Mouse (Mus musculus): Measurements from ENCODE around the gene Cdrt4. TPM values are rescaled to one million over a fixed set of nuclear protein-coding genes. Genes with fewer than 3 reads are reported as not detected.

Gene Cdrt4
- polyA plus RNA-seq, 1 experiment = not detected

- H3K4me3 ChIP-seq (ENCODE audit: insufficient read depth, low read length) = no peak overlapping the region
- TF ChIP-seq CTCF (IDR thresholded peaks at IDR 0.05; ENCODE audit: extremely low read depth, insufficient read depth, low read length) (no peak), POLR2A (IDR thresholded peaks at IDR 0.05; ENCODE audit: extremely low read depth, insufficient read depth, low read length) (no peak)
- H3K27ac ChIP-seq (ENCODE audit: insufficient read depth, low read length) = no peak overlapping the region
- H3K4me1 ChIP-seq (ENCODE audit: control insufficient read depth, insufficient read depth, low read length) = 0 out of 2 replicates have a peak, but pooled peaks cover 2% of the 10 kb centered on the region
Measured at GRCm38 (mm10) chr11:63021141-63021806, 70.3 kb downstream of the Cdrt4 start.

GRCm38 (mm10) chr11:63023461-63023860 lies 72.5 kb downstream of the Cdrt4 start:
- no peak for TF ChIP-seq CTCF (IDR thresholded peaks at IDR 0.05; ENCODE audit: extremely low read depth, insufficient read depth, low read length)
- no peak for TF ChIP-seq POLR2A (IDR thresholded peaks at IDR 0.05; ENCODE audit: extremely low read depth, insufficient read depth, low read length)
- no peak overlapping the region for H3K4me3 ChIP-seq (ENCODE audit: insufficient read depth, low read length)
- H3K4me1 ChIP-seq (ENCODE audit: control insufficient read depth, insufficient read depth, low read length) = 0 out of 2 replicates have a peak, but pooled peaks cover 2% of the 10 kb centered on the region
- no peak overlapping the region for H3K27ac ChIP-seq (ENCODE audit: insufficient read depth, low read length)

DNA sequence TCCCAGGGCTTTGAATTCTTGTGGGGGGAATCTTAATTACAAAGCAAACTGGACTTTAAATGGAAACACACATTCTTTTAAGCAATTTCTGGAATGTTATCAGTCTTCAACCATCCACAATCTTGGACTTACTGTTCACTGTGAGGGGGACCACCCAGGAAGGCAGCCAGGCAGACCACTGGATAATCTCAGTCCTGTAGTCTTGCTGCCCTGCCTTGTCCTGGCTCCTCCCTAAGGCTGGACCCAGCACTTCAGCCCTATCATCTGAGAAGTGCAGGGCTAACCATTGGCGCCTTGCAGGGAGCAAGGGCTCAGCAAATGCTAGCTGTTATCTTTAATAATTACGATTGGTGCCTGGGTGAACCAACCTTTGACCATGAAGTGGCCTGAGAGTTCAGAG lies 73.1 kb downstream of the Cdrt4 start:
- TF ChIP-seq CTCF (IDR thresholded peaks at IDR 0.05; ENCODE audit: extremely low read depth, insufficient read depth, low read length) (no peak), POLR2A (IDR thresholded peaks at IDR 0.05; ENCODE audit: extremely low read depth, insufficient read depth, low read length) (no peak)
- no peak overlapping the region for H3K27ac ChIP-seq (ENCODE audit: insufficient read depth, low read length)
- 0 out of 2 replicates have a peak, but pooled peaks cover 2% of the 10 kb centered on the region for H3K4me1 ChIP-seq (ENCODE audit: control insufficient read depth, insufficient read depth, low read length)
- H3K4me3 ChIP-seq (ENCODE audit: insufficient read depth, low read length) = no peak overlapping the region

DNA sequence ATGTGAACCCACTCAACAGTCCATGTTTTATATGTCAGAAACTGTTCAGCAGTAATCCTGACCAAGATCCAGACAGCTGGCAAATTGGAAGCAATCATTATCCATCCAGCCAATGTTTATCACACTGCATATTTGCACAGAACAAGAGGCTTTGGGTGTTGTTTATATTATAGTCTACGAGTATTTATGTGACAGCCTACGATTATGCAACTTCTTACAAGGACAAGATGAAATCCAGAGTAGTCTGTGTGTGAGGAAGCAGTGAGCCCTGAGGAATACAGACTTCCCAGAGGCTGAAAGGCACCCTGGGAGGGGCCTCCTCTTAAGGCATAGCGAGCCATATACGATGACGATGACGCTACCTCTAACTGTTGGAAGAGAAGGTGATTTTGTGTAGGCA lies 74.5 kb downstream of the Cdrt4 start:
- TF ChIP-seq CTCF (IDR thresholded peaks at IDR 0.05; ENCODE audit: extremely low read depth, insufficient read depth, low read length) (no peak), POLR2A (IDR thresholded peaks at IDR 0.05; ENCODE audit: extremely low read depth, insufficient read depth, low read length) (no peak)
- no peak overlapping the region for H3K27ac ChIP-seq (ENCODE audit: insufficient read depth, low read length)
- H3K4me3 ChIP-seq (ENCODE audit: insufficient read depth, low read length) = no peak overlapping the region
- 0 out of 2 replicates have a peak, but pooled peaks cover 2% of the 10 kb centered on the region for H3K4me1 ChIP-seq (ENCODE audit: control insufficient read depth, insufficient read depth, low read length)

DNA sequence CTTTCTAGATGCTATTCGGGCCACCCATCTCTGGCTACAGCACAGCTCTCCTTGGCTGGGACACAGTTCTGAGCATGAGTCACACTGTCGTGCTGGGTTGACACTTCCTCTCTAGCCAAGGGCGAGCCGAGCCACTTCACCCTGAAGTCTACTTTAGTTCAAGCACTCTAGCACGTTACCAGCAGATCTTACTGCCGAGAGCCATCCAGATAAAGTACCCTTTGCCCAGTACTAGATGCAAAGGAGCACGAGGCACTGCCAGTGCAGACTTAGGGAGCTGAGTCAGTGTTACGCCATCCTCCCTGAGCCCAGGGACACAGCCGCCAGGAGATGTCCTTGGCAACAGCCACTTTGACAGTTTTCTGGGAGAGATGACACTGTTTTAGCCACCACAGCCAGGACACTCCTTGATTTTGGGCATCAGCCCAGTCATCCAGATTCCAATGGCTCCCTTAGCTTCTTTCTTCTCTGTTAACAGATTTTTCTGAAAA lies 75.7 kb downstream of the Cdrt4 start:
- H3K27ac ChIP-seq (ENCODE audit: insufficient read depth, low read length) = no peak overlapping the region
- TF ChIP-seq POLR2A (IDR thresholded peaks at IDR 0.05; ENCODE audit: extremely low read depth, insufficient read depth, low read length) = no peak
- TF ChIP-seq CTCF (IDR thresholded peaks at IDR 0.05; ENCODE audit: extremely low read depth, insufficient read depth, low read length) = no peak
- no peak overlapping the region for H3K4me3 ChIP-seq (ENCODE audit: insufficient read depth, low read length)
- H3K4me1 ChIP-seq (ENCODE audit: control insufficient read depth, insufficient read depth, low read length) = 0 out of 2 replicates have a peak, but pooled peaks cover 2% of the 10 kb centered on the region

GRCm38 (mm10) chr11:63028131-63028530 lies 77.1 kb downstream of the Cdrt4 start:
- H3K4me1 ChIP-seq (ENCODE audit: control insufficient read depth, insufficient read depth, low read length) = 0 out of 2 replicates have a peak, but pooled peaks cover 2% of the 10 kb centered on the region
- TF ChIP-seq CTCF (IDR thresholded peaks at IDR 0.05; ENCODE audit: extremely low read depth, insufficient read depth, low read length) (no peak), POLR2A (IDR thresholded peaks at IDR 0.05; ENCODE audit: extremely low read depth, insufficient read depth, low read length) (no peak)

GRCm38 (mm10) chr11:63029148-63029714 lies 78.2 kb downstream of the Cdrt4 start:
- Histone ChIP-seq H3K4me3 (ENCODE audit: insufficient read depth, low read length) (no peak overlapping the region), H3K4me1 (ENCODE audit: control insufficient read depth, insufficient read depth, low read length) (0 out of 2 replicates have a peak, but pooled peaks cover 2% of the 10 kb centered on the region), H3K27ac (ENCODE audit: insufficient read depth, low read length) (no peak overlapping the region)
- TF ChIP-seq POLR2A (IDR thresholded peaks at IDR 0.05; ENCODE audit: extremely low read depth, insufficient read depth, low read length) (no peak), CTCF (IDR thresholded peaks at IDR 0.05; ENCODE audit: extremely low read depth, insufficient read depth, low read length) (no peak)

More at GRCm38 (mm10) chr11:63028131-63028530, 77.1 kb downstream of the Cdrt4 start:
- Histone ChIP-seq H3K27ac (ENCODE audit: insufficient read depth, low read length) (no peak overlapping the region), H3K4me3 (ENCODE audit: insufficient read depth, low read length) (no peak overlapping the region)

DNA sequence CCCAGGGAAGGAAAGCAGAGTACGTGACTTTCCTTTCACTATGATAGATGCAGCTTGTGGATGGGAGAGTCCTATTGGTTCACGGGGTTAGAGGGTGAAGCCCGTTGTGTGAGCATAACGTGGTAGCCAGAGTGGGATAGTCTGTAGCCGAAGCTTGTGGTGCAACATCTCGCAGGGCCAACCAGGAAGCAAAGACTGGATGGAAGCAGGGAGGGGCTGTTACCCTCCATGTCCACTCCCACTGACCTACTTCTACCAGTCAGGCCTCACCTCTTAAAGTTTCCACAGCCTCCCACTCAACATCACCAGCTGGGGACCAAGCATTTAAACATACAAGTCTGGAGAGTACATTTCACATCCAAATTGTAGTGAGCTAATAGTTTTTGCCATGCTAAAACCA lies 78.7 kb downstream of the Cdrt4 start:
- Histone ChIP-seq H3K4me1 (ENCODE audit: control insufficient read depth, insufficient read depth, low read length) (0 out of 2 replicates have a peak, but pooled peaks cover 2% of the 10 kb centered on the region), H3K4me3 (ENCODE audit: insufficient read depth, low read length) (no peak overlapping the region), H3K27ac (ENCODE audit: insufficient read depth, low read length) (no peak overlapping the region)
- TF ChIP-seq CTCF (IDR thresholded peaks at IDR 0.05; ENCODE audit: extremely low read depth, insufficient read depth, low read length) = no peak
- TF ChIP-seq POLR2A (IDR thresholded peaks at IDR 0.05; ENCODE audit: extremely low read depth, insufficient read depth, low read length) = no peak

DNA sequence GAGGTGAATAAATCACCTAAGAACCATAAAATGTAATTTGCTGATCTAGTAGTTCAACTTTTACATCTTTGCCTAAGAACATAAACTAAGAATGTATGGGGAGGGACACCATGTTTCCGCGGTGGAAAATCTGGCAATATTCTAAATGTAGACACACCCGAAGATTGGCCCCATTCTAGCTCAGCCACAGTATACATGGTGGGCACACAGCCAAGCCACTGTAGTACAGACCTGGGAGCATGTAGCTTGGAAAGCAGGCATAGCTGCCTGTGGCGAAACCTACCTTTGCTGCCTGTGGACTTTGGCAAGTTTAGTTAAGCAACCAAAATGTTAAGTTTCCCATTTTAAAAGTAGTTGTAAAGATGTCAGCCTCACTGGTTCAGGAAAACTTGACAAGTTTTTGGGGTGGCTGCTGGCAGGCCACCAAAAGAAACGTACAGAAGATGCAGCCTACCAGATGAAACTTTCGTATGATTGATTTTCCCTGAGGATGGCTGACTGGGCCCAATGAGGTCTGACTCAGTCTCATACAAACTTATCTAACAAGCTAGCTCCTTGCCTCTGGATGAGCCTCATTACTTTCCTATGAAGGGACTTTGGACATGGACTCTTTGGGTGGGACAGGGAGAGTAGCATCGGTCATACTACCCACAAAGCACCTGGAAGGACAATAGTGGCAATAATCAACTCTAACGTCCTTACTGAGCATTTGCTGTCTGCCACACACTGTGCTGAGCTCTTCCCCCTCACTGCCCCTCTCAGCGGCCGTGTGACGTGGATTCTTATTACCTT lies 84.6 kb downstream of the Cdrt4 start:
- H3K4me1 ChIP-seq (ENCODE audit: control insufficient read depth, insufficient read depth, low read length) = no peaks in the 10 kb centered on the region; the same call in 1 of the 2 replicates
- TF ChIP-seq CTCF (IDR thresholded peaks at IDR 0.05; ENCODE audit: extremely low read depth, insufficient read depth, low read length) (no peak), POLR2A (IDR thresholded peaks at IDR 0.05; ENCODE audit: extremely low read depth, insufficient read depth, low read length) (no peak)
- H3K4me3 ChIP-seq (ENCODE audit: insufficient read depth, low read length) = no peak overlapping the region
- H3K27ac ChIP-seq (ENCODE audit: insufficient read depth, low read length) = no peak overlapping the region

All from cortical plate, adult 2 months (tissue).